Mouse (Mus musculus) cerebellum, postnatal 14 days (tissue): ENCODE data around the gene Lifr.

ENCODE experiments used
- DNase-seq, 2 experiments: peaks; one replicate each; pipeline ENCODE4 v3.0.0; 2021; ENCODE audit warnings: mixed read lengths in 2 of 2

Gene Lifr

DNA sequence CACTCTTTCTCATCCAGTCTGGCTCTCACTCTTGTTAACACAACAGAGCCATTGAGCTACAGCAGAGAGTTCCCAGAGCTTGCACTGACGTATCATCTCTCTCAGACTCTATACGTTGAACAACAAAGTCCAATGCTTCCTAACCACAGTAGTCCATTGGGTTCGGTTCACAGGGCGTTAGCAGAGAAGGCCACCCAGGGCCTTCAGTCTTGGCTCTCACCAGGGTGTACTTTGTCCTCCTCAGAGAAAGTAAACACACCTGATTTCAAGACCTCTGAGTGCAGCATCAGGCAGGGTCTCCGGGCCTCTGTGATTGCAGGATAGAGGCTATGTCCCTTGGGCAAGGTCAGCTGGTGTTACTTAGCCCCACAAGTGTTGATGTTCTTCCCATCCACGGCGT lies 116.9 kb downstream of the Lifr start:
- DNase-seq = no peak

DNA sequence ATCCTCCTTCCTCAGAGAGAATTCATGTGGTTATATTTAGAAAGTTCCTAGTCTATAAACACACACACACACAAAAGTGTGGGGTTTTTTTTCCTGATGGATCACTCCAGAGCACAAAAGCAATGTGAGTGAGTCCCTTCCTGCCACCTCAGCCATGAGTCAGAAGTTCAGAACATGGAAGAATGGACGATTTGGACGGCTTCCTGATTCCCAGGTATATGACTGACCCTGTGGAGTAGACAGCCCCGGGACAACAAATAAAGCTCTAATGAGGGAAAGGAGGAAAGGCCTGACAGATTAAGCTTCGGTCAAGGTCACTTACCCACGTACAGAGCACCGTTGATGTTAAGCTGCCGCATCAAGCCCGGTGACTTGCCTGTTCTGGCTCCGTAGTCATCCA lies 117.8 kb downstream of the Lifr start:
- DNase-seq = no peak

- DNase-seq = no peak
Observed at GRCm38 (mm10) chr15:7213683-7214082, 123.3 kb downstream of the Lifr start.

GRCm38 (mm10) chr15:7215845-7216244 lies 125.4 kb downstream of the Lifr start:
- DNase-seq = no peak

DNA sequence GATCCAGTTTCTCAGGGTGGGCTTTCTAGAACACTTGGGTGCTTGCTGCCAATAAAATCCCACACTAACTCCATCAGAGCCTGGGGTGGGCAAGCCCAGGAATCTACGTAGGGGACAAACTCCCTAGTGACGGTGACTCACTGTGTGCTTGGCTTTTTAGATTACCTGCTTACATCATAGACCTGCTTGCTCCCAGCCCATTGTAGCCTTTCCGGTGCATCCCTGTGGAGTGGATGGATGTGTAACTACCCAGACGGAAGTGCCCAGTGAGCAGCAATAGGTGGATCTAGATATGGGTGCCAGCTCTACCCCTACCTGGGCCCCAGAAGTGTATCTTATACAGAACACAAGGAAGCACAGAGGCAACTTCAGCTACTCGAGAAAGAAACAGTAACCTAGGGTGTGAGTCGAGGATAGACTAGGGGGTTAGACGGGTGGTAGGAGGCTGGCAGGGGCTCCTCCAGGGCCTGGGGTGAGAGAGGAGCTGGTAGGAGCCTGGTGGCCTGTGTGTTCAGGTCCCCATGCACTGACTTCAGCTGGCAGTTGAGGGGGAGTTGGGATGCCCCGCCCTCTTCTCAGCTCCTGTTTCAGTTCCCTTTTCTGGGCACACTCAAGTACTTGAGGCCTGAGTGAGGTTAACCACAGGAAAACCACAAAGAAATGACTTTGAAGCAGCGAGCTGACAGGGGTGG lies 126.3 kb downstream of the Lifr start:
- DNase-seq = no peak

- DNase-seq = no peak
Observed at GRCm38 (mm10) chr15:7217273-7217598, 126.8 kb downstream of the Lifr start.

DNA sequence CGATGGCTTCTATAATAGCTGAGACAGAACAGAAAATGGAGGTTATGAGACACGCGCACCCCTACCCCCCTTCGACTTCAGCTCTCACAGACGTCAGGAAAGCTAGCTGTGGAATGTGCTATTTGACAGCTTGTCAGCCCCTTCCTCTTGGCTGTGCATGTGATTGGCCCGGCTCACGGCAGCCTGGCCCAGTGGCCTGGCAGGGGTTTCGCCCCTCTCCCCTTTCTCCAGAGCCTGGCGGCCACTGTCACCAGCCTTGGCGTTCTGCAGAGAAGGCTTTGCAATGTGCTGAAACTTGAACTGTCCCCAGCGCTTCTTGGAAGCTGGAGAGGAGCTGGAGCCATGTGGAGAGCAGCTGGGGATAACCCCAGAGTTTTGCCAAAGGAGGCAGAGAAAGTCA lies 132.4 kb downstream of the Lifr start:
- DNase-seq = peak; percentile 32 to 38

DNA sequence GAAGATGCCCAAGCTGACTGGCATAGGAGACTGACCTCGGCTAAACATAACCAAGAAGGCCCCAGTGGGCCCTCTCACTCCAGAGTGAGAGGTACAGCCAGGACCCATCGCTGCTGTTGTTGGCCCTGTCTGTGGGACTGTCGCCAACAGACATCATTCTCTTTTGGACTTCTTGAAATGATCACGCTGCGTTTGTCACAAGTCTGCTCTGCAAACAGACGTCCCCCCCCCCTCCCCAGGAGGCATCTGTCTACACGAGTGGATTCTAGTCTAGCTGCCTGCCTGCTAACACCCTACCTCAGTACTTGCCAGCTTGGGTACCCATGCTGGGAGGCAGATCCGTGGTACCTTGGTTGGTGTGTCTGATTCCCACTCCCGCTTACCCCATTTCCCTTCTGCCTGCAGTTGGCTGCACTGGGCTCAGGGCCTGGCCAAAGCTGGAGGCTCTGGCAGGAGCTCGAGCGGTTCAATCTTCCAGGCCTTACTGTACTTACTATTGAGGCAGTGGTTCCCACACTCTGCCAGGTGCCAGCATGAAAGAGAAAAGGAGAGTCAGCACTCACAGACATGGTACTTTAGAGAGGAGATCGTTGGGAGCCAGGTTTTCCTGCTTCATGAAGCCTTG lies 133.8 kb downstream of the Lifr start:
- DNase-seq = peak; percentile 37 to 45

DNA sequence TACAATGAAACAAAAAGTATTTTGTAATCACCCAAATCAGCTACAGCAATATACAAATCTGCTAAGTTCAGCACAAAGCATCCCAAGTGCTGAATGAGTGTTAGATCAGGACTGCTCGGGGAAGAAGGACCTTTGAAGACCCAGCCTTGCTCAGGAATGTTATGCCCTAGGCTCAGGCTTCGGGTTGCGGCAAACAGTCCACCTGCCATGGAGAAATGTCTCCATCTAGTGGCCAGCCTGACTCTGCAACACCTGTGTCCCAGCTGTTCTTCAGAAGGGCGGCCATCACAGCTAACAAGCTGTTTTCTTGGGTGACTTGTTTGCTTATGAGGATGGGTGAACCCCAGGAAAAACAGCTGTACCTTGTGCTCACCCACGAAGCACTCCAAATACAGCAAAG lies 135.8 kb downstream of the Lifr start:
- DNase-seq = peak; percentile 88 to 89

DNA sequence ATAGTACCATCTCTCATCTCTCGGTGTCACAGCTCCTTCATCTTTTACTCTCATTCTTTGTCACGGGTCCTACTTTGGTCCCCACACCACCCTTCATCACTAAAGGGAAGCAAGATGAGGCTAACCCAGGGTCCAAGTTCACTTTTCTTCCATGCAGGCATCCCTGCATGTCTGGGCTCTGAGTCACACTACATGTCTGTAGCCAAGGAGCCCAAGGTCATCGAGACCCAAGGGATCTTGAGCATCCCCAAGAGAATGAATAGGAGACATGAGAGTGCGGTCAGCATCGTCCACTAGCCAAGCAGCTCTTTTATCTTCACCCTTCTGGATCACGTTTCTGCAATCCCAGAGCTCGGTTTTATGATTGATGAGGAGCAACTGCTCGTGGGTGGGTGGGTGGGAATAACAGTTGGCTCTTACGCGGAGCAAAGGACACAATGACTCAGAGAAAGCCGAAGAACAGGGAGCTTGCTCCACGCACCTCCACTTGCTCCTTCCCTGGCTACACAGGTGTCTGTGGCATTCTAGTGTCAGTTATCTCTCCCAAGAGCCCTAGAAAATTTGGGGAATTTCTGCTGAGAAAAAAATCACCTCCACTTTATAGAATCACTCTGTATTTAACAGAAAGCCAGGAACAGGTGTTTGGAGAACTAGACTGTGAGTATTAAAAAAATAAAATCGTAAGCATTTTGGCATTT lies 143.1 kb downstream of the Lifr start:
- DNase-seq = no peak

DNA sequence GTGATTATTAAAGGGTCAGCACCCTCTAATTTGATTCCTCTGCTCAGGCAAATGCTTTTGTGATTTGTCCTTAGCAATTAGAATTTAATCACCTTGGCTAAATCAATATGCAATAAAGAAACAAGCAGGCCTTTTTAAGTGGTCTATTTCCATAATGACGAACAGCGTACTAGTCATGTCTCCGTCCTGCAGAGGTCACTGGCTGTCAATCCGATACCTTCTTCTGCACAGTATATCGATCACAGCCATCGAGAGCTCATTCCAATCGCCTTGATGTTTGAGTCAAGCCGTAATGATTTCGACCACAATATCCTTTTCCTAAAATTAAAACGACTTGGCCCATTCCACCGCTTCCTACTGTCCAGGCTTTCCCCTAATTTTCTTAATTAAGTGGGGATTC lies 149.5 kb downstream of the Lifr start:
- no peak for DNase-seq

DNA sequence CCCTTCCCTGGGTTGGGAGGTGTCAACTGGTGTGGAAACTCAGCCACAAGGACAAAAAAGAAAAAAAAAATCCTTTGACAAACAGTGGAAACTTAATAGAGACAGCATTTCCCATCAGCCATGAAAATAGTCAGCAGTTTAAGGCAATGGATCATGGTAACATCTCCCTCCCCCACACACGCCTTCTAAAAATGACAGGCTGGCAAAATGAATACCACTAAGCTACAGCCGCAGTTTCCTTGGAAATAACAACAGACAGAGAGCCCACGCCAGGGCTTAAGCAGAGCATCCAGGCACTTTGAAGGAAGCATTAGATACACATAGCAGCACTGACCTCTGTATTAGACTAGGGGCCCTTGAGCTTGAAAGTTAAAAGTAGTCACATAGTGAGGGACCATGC lies 150.5 kb downstream of the Lifr start:
- DNase-seq = no peak

DNA sequence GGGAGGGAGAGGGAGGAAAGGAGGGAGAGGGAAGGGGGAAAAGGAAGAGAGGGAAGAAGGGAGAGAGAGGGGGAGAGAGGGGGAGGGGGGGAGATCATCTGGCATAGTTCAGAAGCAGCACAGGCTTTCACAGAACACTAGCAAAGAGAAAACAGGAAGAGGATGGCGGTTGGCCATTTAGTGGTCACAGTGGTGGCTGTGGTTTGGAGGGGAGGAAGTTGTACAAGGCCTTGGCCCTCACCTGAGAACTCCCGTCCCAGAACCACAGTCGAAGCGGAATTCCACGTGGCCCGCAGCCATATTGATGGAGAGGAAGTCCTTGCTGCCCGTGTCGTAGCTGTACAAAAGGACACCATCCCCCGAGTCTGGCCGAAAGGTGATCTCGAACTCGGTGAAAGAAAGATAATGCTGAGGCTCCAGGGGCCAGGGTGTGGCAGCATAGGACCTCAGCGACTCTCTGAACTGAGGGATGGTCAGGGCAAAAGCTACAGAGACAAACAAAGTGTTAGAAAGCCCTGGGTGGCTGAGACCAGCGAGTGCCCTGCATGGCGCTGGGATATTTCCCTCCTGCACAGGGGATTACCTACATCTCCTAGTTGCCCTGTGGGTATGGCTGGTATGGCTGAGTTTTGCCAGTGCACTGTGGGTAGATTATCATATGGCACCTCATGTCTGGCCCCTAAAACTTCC lies 151.9 kb downstream of the Lifr start:
- no peak for DNase-seq
